Mouse (Mus musculus) embryonic fibroblast, embryonic 13.5 days (primary cell): Measurements from ENCODE around the gene Clstn2. TPM values are rescaled to one million over a fixed set of nuclear protein-coding genes. Genes with fewer than 3 reads are reported as not detected.

Experiments
- H3K27ac ChIP-seq: 2 replicates; pipeline ENCODE4 v1.5.1; 2012; ENCODE audit warnings: low read length, control low read depth, inconsistent platforms; ENCODE audit not compliant: insufficient read depth
- H3K4me1 ChIP-seq: 2 replicates; pipeline ENCODE4 v1.6.1; 2011; ENCODE audit warnings: low read length; ENCODE audit not compliant: control insufficient read depth, insufficient read depth
- H3K4me3 ChIP-seq: 2 replicates; pipeline ENCODE4 v1.5.1; 2011; ENCODE audit warnings: mild to moderate bottlenecking, control low read depth, low read length; ENCODE audit not compliant: insufficient read depth
- CTCF ChIP-seq: IDR thresholded peaks from 2 replicates; pipeline ENCODE4 v1.5.1; 2011; ENCODE audit warnings: mild to moderate bottlenecking, control low read depth, low read length, moderate library complexity, borderline replicate concordance; ENCODE audit not compliant: insufficient read depth
- POLR2A ChIP-seq: IDR thresholded peaks from 2 replicates; pipeline ENCODE4 v1.6.1; 2011; ENCODE audit warnings: low read depth, mild to moderate bottlenecking, control low read depth, low read length, moderate library complexity
- polyA plus RNA-seq: library from polyadenylated mRNA; stranded (reverse); fragments of >200 nt; gene quantifications from 2 replicates; pipeline ENCODE4 v1.2.4, GENCODE M21; 2011; ENCODE audit warnings: low read depth; ENCODE audit not compliant: missing spikeins, insufficient read length

Clstn2 gene
- polyA plus RNA-seq, 1 experiment, result 7.6 TPM

- Histone ChIP-seq H3K4me3 (no peak overlapping the region), H3K27ac (no peak overlapping the region), H3K4me1 (no peaks in the 10 kb centered on the region)
- no peak for TF ChIP-seq CTCF
- TF ChIP-seq POLR2A, result no peak
Observed at GRCm38 (mm10) chr9:98018687-98019086, 14.3 kb downstream of the Clstn2 start.

DNA sequence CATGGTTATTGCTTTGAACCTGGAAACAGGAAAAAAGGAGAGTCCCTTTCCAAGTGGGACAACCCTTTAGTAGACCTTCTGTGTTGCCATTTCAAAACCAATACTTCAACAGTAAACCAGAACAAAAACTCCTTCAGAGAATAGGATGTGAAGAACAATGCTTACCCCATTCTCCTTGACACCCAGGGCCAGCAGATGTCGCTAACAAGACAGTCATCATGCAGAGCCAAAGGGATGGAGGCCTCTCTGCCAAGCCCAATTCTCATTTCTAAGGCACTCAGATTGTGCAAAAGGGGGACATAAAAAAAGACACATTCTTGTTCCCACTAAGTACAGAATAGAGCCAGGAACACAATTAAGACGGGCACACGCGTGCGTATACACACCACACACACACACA lies 16.4 kb downstream of the Clstn2 start:
- no peak overlapping the region for H3K4me3 ChIP-seq
- no peak overlapping the region for H3K27ac ChIP-seq
- no peaks in the 10 kb centered on the region for H3K4me1 ChIP-seq
- no peak for TF ChIP-seq POLR2A
- no peak for TF ChIP-seq CTCF

DNA sequence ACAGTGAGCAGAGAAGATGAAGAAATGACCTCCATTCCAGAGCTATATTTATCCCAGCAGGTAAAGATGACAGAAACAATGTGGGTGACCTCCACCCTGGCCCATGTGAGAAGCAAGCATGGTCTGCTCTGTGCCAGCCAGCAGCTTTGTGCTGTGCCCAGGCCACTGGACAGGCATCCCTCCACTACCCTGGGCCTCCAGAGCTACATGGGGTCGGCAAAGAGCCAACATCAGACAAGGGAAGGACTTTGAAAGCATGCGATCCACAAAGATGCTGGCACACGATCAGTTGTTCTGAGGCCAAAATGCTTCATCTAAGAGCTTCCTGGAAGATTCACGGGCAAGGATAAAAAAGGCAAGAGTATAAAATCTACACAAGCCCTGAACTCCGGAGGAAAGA lies 36.6 kb downstream of the Clstn2 start:
- H3K27ac ChIP-seq, result no peak overlapping the region
- TF ChIP-seq CTCF, result no peak
- no peak for TF ChIP-seq POLR2A
- no peaks in the 10 kb centered on the region for H3K4me1 ChIP-seq
- H3K4me3 ChIP-seq, result no peak overlapping the region

DNA sequence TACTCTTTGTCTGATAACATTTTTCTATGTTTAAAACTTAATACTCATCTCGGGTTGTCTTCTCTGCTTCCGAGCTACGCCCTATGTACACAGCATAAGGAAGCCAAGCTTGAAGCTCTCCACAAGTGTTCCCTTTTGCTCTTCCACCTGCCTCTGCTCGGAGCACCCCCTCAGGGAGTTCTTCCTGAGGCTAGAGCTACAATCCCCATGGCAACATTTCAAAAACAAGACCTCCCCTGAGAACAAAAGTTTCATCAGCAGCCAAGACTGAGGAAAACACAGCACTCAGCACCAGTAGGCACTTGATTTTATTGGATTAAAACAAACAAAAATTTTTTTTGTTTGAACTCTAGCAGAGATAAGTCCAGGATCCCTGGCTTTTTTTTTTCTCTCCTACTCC lies 37.3 kb downstream of the Clstn2 start:
- TF ChIP-seq CTCF (no peak), POLR2A (no peak)
- Histone ChIP-seq H3K4me1 (no peaks in the 10 kb centered on the region), H3K4me3 (no peak overlapping the region), H3K27ac (no peak overlapping the region)

DNA sequence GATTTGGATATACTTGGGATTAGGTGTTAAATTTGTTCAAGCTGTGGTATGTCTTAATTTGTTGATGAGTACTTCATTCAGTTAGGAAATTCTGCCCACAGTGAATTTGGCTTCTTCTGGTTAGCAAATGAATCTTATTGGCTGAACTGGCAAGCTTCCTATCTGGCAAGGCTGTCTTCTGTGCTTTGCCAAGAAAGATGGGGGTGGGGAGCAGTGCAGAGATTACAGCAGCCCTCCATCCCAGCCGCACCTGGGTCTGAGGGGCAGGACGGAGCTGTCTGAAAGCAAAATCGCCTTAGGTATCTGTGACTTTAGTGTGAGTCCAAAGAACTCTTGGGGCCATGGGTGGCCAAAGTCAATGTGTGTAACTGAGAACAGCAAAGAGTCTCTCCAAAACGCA lies 40.9 kb downstream of the Clstn2 start:
- Histone ChIP-seq H3K4me3 (no peak overlapping the region), H3K27ac (no peak overlapping the region), H3K4me1 (no peaks in the 10 kb centered on the region)
- TF ChIP-seq POLR2A, result no peak

DNA sequence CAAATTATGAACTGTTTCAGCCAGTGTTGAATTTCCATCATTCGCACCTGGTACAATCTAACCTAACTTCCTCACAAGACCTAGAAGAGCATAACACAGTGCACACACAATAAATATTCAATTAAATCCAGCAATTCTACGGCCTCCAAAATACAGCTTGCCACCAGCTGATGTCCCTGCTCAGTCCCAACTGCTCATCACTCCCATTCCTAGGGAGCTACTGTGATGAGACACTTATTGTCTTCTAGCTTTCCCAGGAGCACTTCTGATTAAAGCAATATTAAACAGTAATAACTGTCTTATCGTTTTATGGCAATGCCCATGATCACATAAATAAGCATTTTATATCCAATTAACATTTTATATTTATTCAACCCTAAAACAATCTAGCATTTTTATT lies 55.6 kb downstream of the Clstn2 start:
- no peaks in the 10 kb centered on the region for H3K4me1 ChIP-seq
- TF ChIP-seq POLR2A (no peak), CTCF (no peak)
- no peak overlapping the region for H3K4me3 ChIP-seq
- no peak overlapping the region for H3K27ac ChIP-seq

- TF ChIP-seq POLR2A (no peak), CTCF (no peak)
- Histone ChIP-seq H3K27ac (no peak overlapping the region), H3K4me3 (no peak overlapping the region), H3K4me1 (no peaks in the 10 kb centered on the region)
Observed at GRCm38 (mm10) chr9:97974801-97975347, 58.1 kb downstream of the Clstn2 start.

- Histone ChIP-seq H3K4me3 (no peak overlapping the region), H3K4me1 (no peaks in the 10 kb centered on the region), H3K27ac (no peak overlapping the region)
- no peak for TF ChIP-seq CTCF
- TF ChIP-seq POLR2A, result no peak
Observed at GRCm38 (mm10) chr9:97966691-97967090, 66.3 kb downstream of the Clstn2 start.

DNA sequence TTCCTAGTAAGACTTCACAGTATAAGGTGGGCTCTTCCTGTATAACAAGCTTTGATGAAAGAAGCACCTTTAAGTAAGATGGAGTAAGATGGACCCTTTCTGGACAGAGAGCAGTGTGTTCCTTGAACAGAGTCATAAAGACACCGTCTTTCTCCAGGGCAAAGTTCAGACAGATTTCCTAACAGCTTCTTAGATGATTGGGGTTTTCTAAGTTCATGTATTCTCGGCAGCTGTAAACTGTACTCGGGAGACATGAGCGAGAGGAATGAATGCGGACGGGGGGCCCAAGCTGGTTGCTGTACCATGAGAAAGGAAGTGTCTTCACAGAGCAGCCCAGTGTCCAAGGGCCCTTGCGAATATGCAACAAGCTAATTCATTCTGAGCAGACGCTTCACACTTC lies 75.5 kb downstream of the Clstn2 start:
- H3K4me3 ChIP-seq, result no peak overlapping the region
- TF ChIP-seq CTCF (no peak), POLR2A (no peak)
- no peak overlapping the region for H3K27ac ChIP-seq
- H3K4me1 ChIP-seq, result no peaks in the 10 kb centered on the region

GRCm38 (mm10) chr9:97956407-97957106 lies 76.4 kb downstream of the Clstn2 start:
- no peak overlapping the region for H3K27ac ChIP-seq
- TF ChIP-seq POLR2A, result no peak
- TF ChIP-seq CTCF, result no peak
- no peaks in the 10 kb centered on the region for H3K4me1 ChIP-seq
- no peak overlapping the region for H3K4me3 ChIP-seq

- TF ChIP-seq CTCF (no peak), POLR2A (no peak)
- H3K4me3 ChIP-seq, result no peak overlapping the region
Observed at GRCm38 (mm10) chr9:97953746-97954359, 79.1 kb downstream of the Clstn2 start.

More at GRCm38 (mm10) chr9:97953746-97954359, 79.1 kb downstream of the Clstn2 start:
- Histone ChIP-seq H3K27ac (no peak overlapping the region), H3K4me1 (no peaks in the 10 kb centered on the region)
